Mouse (Mus musculus): Measurements from ENCODE around the gene Rasd1.

DNA sequence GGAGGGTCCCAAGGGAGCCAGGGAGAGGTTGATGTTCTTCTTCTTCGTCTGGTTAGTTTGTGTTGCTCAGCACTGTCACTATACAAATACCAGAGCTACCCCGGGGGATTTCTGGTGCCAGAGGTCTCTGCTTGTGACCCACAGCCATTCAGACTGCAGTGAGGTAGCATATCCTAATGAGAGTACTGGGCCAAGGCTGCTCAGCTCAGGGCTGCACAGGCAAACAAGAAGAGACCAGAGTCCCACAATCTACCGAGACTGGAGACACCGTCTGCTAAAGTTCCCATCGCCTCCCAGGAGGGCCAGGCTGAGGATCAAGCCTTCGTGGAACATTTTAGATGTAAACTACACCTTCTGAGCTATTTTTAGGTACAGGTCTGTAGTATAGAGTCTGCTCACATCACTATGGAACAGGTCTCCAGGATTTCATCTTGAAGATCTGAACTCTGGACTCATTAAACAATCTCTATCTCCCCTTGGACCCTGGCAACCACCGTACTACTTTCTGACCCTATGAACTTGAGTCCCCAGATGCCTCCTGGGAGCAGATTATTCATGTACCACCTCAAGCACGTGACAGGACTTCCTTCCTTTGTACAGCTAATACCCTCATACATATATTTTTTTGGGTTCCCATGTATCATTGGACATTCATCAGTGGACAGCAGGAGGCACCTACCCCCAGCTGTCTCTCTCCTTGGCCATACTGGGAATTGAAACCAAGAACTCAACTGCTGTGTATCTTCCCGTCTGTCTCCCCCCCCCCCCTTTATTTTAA is 32.0 kb downstream of the Rasd1 start:
- TF ChIP-seq EP300 (IDR thresholded peaks at IDR 0.05; ENCODE audit: low read depth), result no peak
- TF ChIP-seq CTCF (IDR thresholded peaks at IDR 0.05; ENCODE audit: low read depth), result no peak

All from liver, embryonic 14.5 days (tissue).